Mouse (Mus musculus): Measurements from ENCODE around the gene Mdfic. TPM values are rescaled to one million over a fixed set of nuclear protein-coding genes. Genes with fewer than 3 reads are reported as not detected.
"Not testable (repeated sequence)": the region's sequence is repeated elsewhere in the genome, so short reads cannot be mapped to it uniquely, and the experiment has no call there.

Mdfic gene
- 10 to 100 TPM; 17.7 to 22.0 TPM for total RNA-seq (2021)
- long read RNA-seq, experiment 1, transcript Mdfic-202 (4 exons, 1,871 nt) = minor isoform, 8 of 25 reads
- long read RNA-seq, experiment 1, transcript Mdfic-207 (5 exons, 3,431 nt) = major isoform, 15 of 25 reads
- long read RNA-seq, experiment 1, partial matches to known transcripts = 0 of 25 reads
- long read RNA-seq, experiment 1, other reads (novel, unspliced or antisense) = 1 of 25 reads
- long read RNA-seq, experiment 2, transcript Mdfic-207 (5 exons, 3,431 nt) = major isoform, 12 of 20 reads
- long read RNA-seq, experiment 2, transcript Mdfic-202 (4 exons, 1,871 nt) = minor isoform, 6 of 20 reads
- long read RNA-seq, experiment 2, partial matches to known transcripts = 1 of 20 reads
- long read RNA-seq, experiment 2, other reads (novel, unspliced or antisense) = 1 of 20 reads

GRCm38 (mm10) chr6:15720461-15720817 lies at the start of gene Mdfic:
Gene Mdfic, plus strand, starts transcription at chr6:15720661.
- intact Hi-C loops (cut with DNase I) = loop anchor here (2.0 kb wide), 1 partner anchor 70 kb away; no protein-coding TSS in a partner anchor
- DNase-seq = peak; percentile 77 to 82

GRCm38 (mm10) chr6:15671364-15671763 lies 49.1 kb upstream of the Mdfic start:
- no peak for DNase-seq
- intact Hi-C loops (cut with DNase I) = no loop called here

- DNase-seq = no peak
- intact Hi-C loops (cut with DNase I) = no loop called here
Observed at GRCm38 (mm10) chr6:15710080-15710479, 10.4 kb upstream of the Mdfic start.

- DNase-seq = no peak
- intact Hi-C loops (cut with DNase I) = no loop called here
Observed at GRCm38 (mm10) chr6:15710706-15711105, 9.8 kb upstream of the Mdfic start.

GRCm38 (mm10) chr6:15712860-15713385 lies 7.5 kb upstream of the Mdfic start:
- no peak for DNase-seq

GRCm38 (mm10) chr6:15714036-15714435 lies 6.4 kb upstream of the Mdfic start:
- intact Hi-C loops (cut with DNase I); DNase-seq: not testable (repeated sequence)

More at GRCm38 (mm10) chr6:15712860-15713385, 7.5 kb upstream of the Mdfic start:
- intact Hi-C loops (cut with DNase I) = no loop called here

GRCm38 (mm10) chr6:15714996-15715844 lies 5.2 kb upstream of the Mdfic start:
- DNase-seq = no peak
- intact Hi-C loops (cut with DNase I) = no loop called here

GRCm38 (mm10) chr6:15719919-15720318 lies 542 bp upstream of the Mdfic start:
- intact Hi-C loops (cut with DNase I) = loop anchor here (2.0 kb wide), 1 partner anchor 71 kb away; no protein-coding TSS in a partner anchor
- no peak for DNase-seq

GRCm38 (mm10) chr6:15720818-15721715 lies 606 bp downstream of the Mdfic start:
- intact Hi-C loops (cut with DNase I) = loop anchor here (2.0 kb wide), 1 partner anchor 70 kb away; no protein-coding TSS in a partner anchor
- DNase-seq = peak; percentile 75 to 76

- DNase-seq = no peak
- intact Hi-C loops (cut with DNase I) = loop anchor here (2.0 kb wide), 1 partner anchor 69 kb away; no protein-coding TSS in a partner anchor
Observed at GRCm38 (mm10) chr6:15721716-15722031, 1.2 kb downstream of the Mdfic start.

GRCm38 (mm10) chr6:15722631-15723030 lies 2.2 kb downstream of the Mdfic start:
- intact Hi-C loops (cut with DNase I); DNase-seq: not testable (repeated sequence)

GRCm38 (mm10) chr6:15724304-15724703 lies 3.8 kb downstream of the Mdfic start:
- DNase-seq = no peak
- intact Hi-C loops (cut with DNase I) = no loop called here

- intact Hi-C loops (cut with DNase I) = no loop called here
- no peak for DNase-seq
Observed at GRCm38 (mm10) chr6:15726422-15726821, 6.0 kb downstream of the Mdfic start.

GRCm38 (mm10) chr6:15727681-15728410 lies 7.4 kb downstream of the Mdfic start:
- peak in 1 of 2 experiments; percentile 36 for DNase-seq
- intact Hi-C loops (cut with DNase I) = no loop called here

- intact Hi-C loops (cut with DNase I) = no loop called here
- DNase-seq = no peak
Observed at GRCm38 (mm10) chr6:15728844-15729577, 8.6 kb downstream of the Mdfic start.

- DNase-seq = no peak
- intact Hi-C loops (cut with DNase I) = no loop called here
Observed at GRCm38 (mm10) chr6:15730258-15730657, 9.8 kb downstream of the Mdfic start.

- intact Hi-C loops (cut with DNase I) = no loop called here
- no peak for DNase-seq
Observed at GRCm38 (mm10) chr6:15730666-15731065, 10.2 kb downstream of the Mdfic start.

GRCm38 (mm10) chr6:15731452-15731851 lies 11.0 kb downstream of the Mdfic start:
- intact Hi-C loops (cut with DNase I) = no loop called here
- DNase-seq = no peak

Data from heart, postnatal 14 days (tissue).